Mouse (Mus musculus): Measurements from ENCODE around the gene Scarf1. TPM values are rescaled to one million over a fixed set of nuclear protein-coding genes. Genes with fewer than 3 reads are reported as not detected.

Scarf1 gene
- total and polyA plus RNA-seq, 3 experiments, result 0.15 to 0.28 TPM; not detected in 1

DNA sequence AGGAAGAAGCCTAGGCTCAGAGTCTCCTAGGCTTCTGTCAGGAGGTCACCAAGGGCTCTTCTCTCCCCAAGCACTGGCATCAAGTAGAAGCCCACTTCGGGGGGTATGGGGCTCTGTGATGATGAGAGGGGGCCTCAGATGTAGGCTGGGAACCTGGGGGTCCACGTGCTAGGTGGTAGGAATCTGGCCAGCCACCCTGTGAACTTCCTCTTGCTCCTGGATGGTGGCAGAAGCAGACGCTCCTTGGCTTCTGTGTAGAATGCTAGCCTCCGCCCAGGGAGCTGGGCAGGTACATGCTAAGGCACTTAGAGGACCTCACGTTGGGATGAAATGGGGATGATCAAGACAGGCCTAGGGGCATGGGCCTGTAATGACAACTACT is 48.1 kb downstream of the Scarf1 start:
- no peak overlapping the region for H3K27ac ChIP-seq (ENCODE audit: control insufficient read depth, low read depth, low read length)
- H3K27me3 ChIP-seq (ENCODE audit: control insufficient read depth in 1 of 2, insufficient read depth in 2 of 2, low read length in 2 of 2), result no peaks in the 10 kb centered on the region
- no peak for DNase-seq (ENCODE audit: low read depth, low spot score)
- no peaks in the 10 kb centered on the region for H3K9me3 ChIP-seq (replicated peaks; ENCODE audit: insufficient read depth, low read length)
- H3K79me2 ChIP-seq (ENCODE audit: control insufficient read depth, insufficient read depth, low read length, poor library complexity), result no peaks in the 10 kb centered on the region
- H3K4me3 ChIP-seq (ENCODE audit: control insufficient read depth in 1 of 2, insufficient read depth in 1 of 2, low read depth in 2 of 2, low read length in 2 of 2), result no peak overlapping the region
- TF ChIP-seq NRF1 (IDR thresholded peaks at IDR 0.05; ENCODE audit: insufficient read depth, low read depth, low read length, poor library complexity, severe bottlenecking), result no peak
- TF ChIP-seq GABPA (IDR thresholded peaks at IDR 0.05; ENCODE audit: low read depth, low read length), result no peak
- TF ChIP-seq ETS1 (IDR thresholded peaks at IDR 0.05; ENCODE audit: low read depth, low read length), result no peak
- TF ChIP-seq ZKSCAN1 (IDR thresholded peaks at IDR 0.05; ENCODE audit: low read depth, low read length), result no peak
- TF ChIP-seq USF1 (IDR thresholded peaks at IDR 0.05; ENCODE audit: low read depth, low read length), result no peak
- no peak for TF ChIP-seq EP300 (IDR thresholded peaks at IDR 0.05; ENCODE audit: low read depth in 1 of 2, low read length in 2 of 2)
- no peak for TF ChIP-seq USF2 (IDR thresholded peaks at IDR 0.05; ENCODE audit: borderline replicate concordance in 1 of 2, insufficient read depth in 1 of 2, low read depth in 1 of 2, low read length in 2 of 2)
- peaks cover 0 to 7% of the 10 kb centered on the region in 2 experiments; a peak in 2 of 4 replicates for H3K36me3 ChIP-seq (ENCODE audit: control insufficient read depth in 1 of 2, insufficient read depth in 2 of 2, low read length in 2 of 2)
- H3K9ac ChIP-seq (ENCODE audit: control insufficient read depth, low read depth, low read length, poor library complexity, severe bottlenecking), result no peak overlapping the region
- peaks cover 0 to 11% of the 10 kb centered on the region in 2 experiments; a peak in 2 of 4 replicates for H3K4me1 ChIP-seq (ENCODE audit: control insufficient read depth in 1 of 2, insufficient read depth in 2 of 2, low read length in 2 of 2)

- peaks cover 0 to 21% of the 10 kb centered on the region in 2 experiments; a peak in 2 of 4 replicates for H3K36me3 ChIP-seq (ENCODE audit: control insufficient read depth in 1 of 2, insufficient read depth in 2 of 2, low read length in 2 of 2)
- no peak for TF ChIP-seq USF2 (IDR thresholded peaks at IDR 0.05; ENCODE audit: borderline replicate concordance in 1 of 2, insufficient read depth in 1 of 2, low read depth in 1 of 2, low read length in 2 of 2)
- peak in 1 of 3 experiments; percentile 33; a peak in 3 of 6 replicates for TF ChIP-seq CTCF (IDR thresholded peaks at IDR 0.05 in 2 of 3, conservative IDR thresholded peaks at IDR 0.05 in 1 of 3; ENCODE audit: control insufficient read depth in 1 of 3, insufficient read depth in 1 of 3, low read depth in 2 of 3, low read length in 3 of 3, poor library complexity in 1 of 3, severe bottlenecking in 1 of 3)
- no peaks in the 10 kb centered on the region for H3K27me3 ChIP-seq (ENCODE audit: control insufficient read depth in 1 of 2, insufficient read depth in 2 of 2, low read length in 2 of 2)
- peaks cover 10 to 25% of the 10 kb centered on the region in 2 experiments for H3K4me1 ChIP-seq (ENCODE audit: control insufficient read depth in 1 of 2, insufficient read depth in 2 of 2, low read length in 2 of 2)
- no peak overlapping the region for H3K9ac ChIP-seq (ENCODE audit: control insufficient read depth, low read depth, low read length, poor library complexity, severe bottlenecking)
- no peak for DNase-seq (ENCODE audit: low read depth, low spot score)
- no peak overlapping the region for H3K27ac ChIP-seq (ENCODE audit: control insufficient read depth, low read depth, low read length)
- no peaks in the 10 kb centered on the region for H3K9me3 ChIP-seq (replicated peaks; ENCODE audit: insufficient read depth, low read length)
- no peaks in the 10 kb centered on the region for H3K79me2 ChIP-seq (ENCODE audit: control insufficient read depth, insufficient read depth, low read length, poor library complexity)
- no peak overlapping the region for H3K4me3 ChIP-seq (ENCODE audit: control insufficient read depth in 1 of 2, insufficient read depth in 1 of 2, low read depth in 2 of 2, low read length in 2 of 2)
Observed at GRCm38 (mm10) chr11:75562840-75563239, 49.5 kb downstream of the Scarf1 start.

DNA sequence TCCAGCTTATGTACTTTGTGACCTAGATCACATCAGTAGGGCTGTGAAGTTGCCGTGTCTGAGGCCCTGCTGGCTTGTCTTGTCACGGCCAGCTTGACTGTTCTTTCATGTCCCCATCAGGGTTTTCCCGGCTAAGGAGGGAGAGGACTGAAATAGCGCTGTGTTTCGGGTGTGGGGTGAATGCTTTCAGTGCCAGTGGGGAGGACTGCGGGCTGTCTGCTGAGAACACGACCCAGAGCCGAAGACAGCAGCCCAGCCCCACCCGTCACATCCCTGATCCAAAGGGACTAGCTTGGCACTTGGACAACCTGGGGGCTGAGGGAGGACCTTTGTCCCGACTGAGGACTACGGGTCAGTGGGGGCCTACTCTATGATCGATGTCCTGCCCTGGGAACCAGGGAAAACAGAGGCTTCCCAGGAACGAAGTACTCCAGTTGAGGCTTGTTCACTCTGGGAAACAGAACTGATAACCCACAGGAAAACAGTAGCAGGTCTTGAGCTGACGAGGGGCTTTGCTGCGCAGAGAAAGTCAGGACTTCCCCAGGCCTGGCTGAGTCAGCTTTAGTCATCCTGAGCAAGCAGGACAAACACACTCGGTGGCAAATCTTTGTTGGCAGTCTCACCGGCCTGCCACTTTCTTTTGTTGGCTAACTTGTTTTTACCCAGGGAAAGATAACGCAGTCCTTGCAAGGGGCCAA is 50.7 kb downstream of the Scarf1 start:
- no peak overlapping the region for H3K27ac ChIP-seq (ENCODE audit: control insufficient read depth, low read depth, low read length)
- H3K4me1 ChIP-seq (ENCODE audit: control insufficient read depth in 1 of 2, insufficient read depth in 2 of 2, low read length in 2 of 2), result peaks cover 10 to 30% of the 10 kb centered on the region in 2 experiments

More for the DNA sequence above, 50.7 kb downstream of the Scarf1 start:
- Histone ChIP-seq H3K27me3 (ENCODE audit: control insufficient read depth in 1 of 2, insufficient read depth in 2 of 2, low read length in 2 of 2) (no peaks in the 10 kb centered on the region), H3K79me2 (ENCODE audit: control insufficient read depth, insufficient read depth, low read length, poor library complexity) (no peaks in the 10 kb centered on the region), H3K9me3 (replicated peaks; ENCODE audit: insufficient read depth, low read length) (no peaks in the 10 kb centered on the region), H3K9ac (ENCODE audit: control insufficient read depth, low read depth, low read length, poor library complexity, severe bottlenecking) (no peak overlapping the region), H3K36me3 (ENCODE audit: control insufficient read depth in 1 of 2, insufficient read depth in 2 of 2, low read length in 2 of 2) (peaks cover 0 to 26% of the 10 kb centered on the region in 2 experiments; a peak in 2 of 4 replicates), H3K4me3 (ENCODE audit: control insufficient read depth in 1 of 2, insufficient read depth in 1 of 2, low read depth in 2 of 2, low read length in 2 of 2) (no peak overlapping the region)
- no peak for DNase-seq (ENCODE audit: low read depth, low spot score)
- TF ChIP-seq ELF1 (IDR thresholded peaks at IDR 0.05; ENCODE audit: low read depth, low read length), result no peak
- TF ChIP-seq RAD21 (IDR thresholded peaks at IDR 0.05; ENCODE audit: low read depth, low read length), result no peak
- no peak for TF ChIP-seq ZMIZ1 (IDR thresholded peaks at IDR 0.05; ENCODE audit: low read depth, low read length)
- no peak for TF ChIP-seq E2F4 (IDR thresholded peaks at IDR 0.05; ENCODE audit: borderline replicate concordance, low read depth, low read length)
- no peak for TF ChIP-seq GABPA (IDR thresholded peaks at IDR 0.05; ENCODE audit: low read depth, low read length)

Data from MEL (cell line).